ENCODE assay signal across 8 mouse cellular contexts in genomic region chr19:5793917-5794770, GRCm38 (mm10). TPM values are rescaled to one million over a fixed set of nuclear protein-coding genes. Genes with fewer than 3 reads are reported as not detected.
DNase-seq lines count a peak whose midpoint lies in the region; ATAC-seq and TF ChIP-seq lines count a peak whose summit lies in the region.
"Not testable (repeated sequence)": the region's sequence is repeated elsewhere in the genome, so short reads cannot be mapped to it uniquely, and the experiment has no call there.

No protein-coding gene starts in this region.

- not testable (repeated sequence) for TF ChIP-seq POLR2A in lung, adult 2 months (IDR thresholded peaks at IDR 0.05; ENCODE audit: borderline replicate concordance, extremely low read depth, low read depth, low read length)

- peak overlapping the region; percentile 14; the same call in 1 of the 2 replicates for H3K27ac ChIP-seq in embryonic facial prominence, embryonic 10.5 days (replicated peaks)
- peak overlapping the region; percentile 62 for H3K27ac ChIP-seq in hindbrain, embryonic 15.5 days (replicated peaks)
- not testable (repeated sequence) for H3K27ac ChIP-seq in neural tube, embryonic 11.5 days (ENCODE audit: low read depth, low read length)

- H3K4me3 ChIP-seq in embryonic facial prominence, embryonic 10.5 days = peak overlapping the region; percentile 69; the same call in 1 of the 2 replicates
- H3K4me3 ChIP-seq in hindbrain, embryonic 15.5 days; lung, adult 2 months (replicated peaks; ENCODE audit: extremely low read depth, low read depth, low read length); neural tube, embryonic 11.5 days (ENCODE audit: low read depth, low read length): not testable (repeated sequence)

- H3K4me1 ChIP-seq in embryonic facial prominence, embryonic 10.5 days = peaks cover 36% of the 10 kb centered on the region
- H3K4me1 ChIP-seq in hindbrain, embryonic 15.5 days (replicated peaks) = peaks cover 46% of the 10 kb centered on the region
- peaks cover 22% of the 10 kb centered on the region for H3K4me1 ChIP-seq in lung, adult 2 months (ENCODE audit: control insufficient read depth, insufficient read depth, low read length)
- H3K4me1 ChIP-seq in neural tube, embryonic 11.5 days (ENCODE audit: control insufficient read depth, insufficient read depth, low read length) = peaks cover 13% of the 10 kb centered on the region; the same call in 1 of the 2 replicates

- peak overlapping the region; percentile 92 for H3K4me2 ChIP-seq in hindbrain, embryonic 15.5 days
- not testable (repeated sequence) for H3K4me2 ChIP-seq in neural tube, embryonic 11.5 days (ENCODE audit: low read depth)

- ATAC-seq in granulocyte monocyte progenitor cell, adult 5-6 weeks (replicated peaks; ENCODE audit: poor library complexity, severe bottlenecking) = peak; percentile 20
- peak; percentile 50; the same call in 1 of the 2 replicates for ATAC-seq in hindbrain, embryonic 15.5 days (ENCODE audit: low FRiP score, low read depth)
- peak; percentile 33 for ATAC-seq in neural tube, embryonic 11.5 days (ENCODE audit: insufficient read depth, low FRiP score, low TSS enrichment)

- not testable (repeated sequence) for H3K9me3 ChIP-seq in embryonic facial prominence, embryonic 10.5 days; hindbrain, embryonic 15.5 days; neural tube, embryonic 11.5 days (ENCODE audit: control insufficient read depth, low read length)

- H3K27me3 ChIP-seq in embryonic facial prominence, embryonic 10.5 days (replicated peaks; ENCODE audit: low read depth, poor library complexity, severe bottlenecking); hindbrain, embryonic 15.5 days; neural tube, embryonic 11.5 days (ENCODE audit: control insufficient read depth, insufficient read depth, low read length): not testable (repeated sequence)

- 51% methylated on average over 7 of the region's 7 CpGs for WGBS in embryonic facial prominence, embryonic 10.5 days
- 24% methylated on average over 7 of the region's 7 CpGs for WGBS in hindbrain, embryonic 15.5 days
- 15% methylated on average over 7 of the region's 7 CpGs for WGBS in lung, adult 2 months
- WGBS in neural tube, embryonic 11.5 days = 46% methylated on average over 7 of the region's 7 CpGs

- DNase-seq in ZHBTc4 (ENCODE audit: low read depth, low spot score) = peak; percentile 71
- DNase-seq in embryonic facial prominence, embryonic 10.5 days (ENCODE audit: low spot score) = peak; percentile 32
- peak; percentile 35 for DNase-seq in layer of hippocampus, adult 11-12 months (ENCODE audit: low spot score)
- peak; percentile 46 for DNase-seq in lung, adult 2 months
- DNase-seq in neural tube, embryonic 11.5 days (ENCODE audit: low spot score) = peak; percentile 33
- peak; percentile 28 for DNase-seq in thymus, postnatal 0 days (ENCODE audit: low spot score)

- not testable (repeated sequence) for TF ChIP-seq CTCF in lung, adult 2 months (IDR thresholded peaks at IDR 0.05; ENCODE audit: insufficient read depth, low read length)

- H3K36me3 ChIP-seq in embryonic facial prominence, embryonic 10.5 days (replicated peaks) = peaks cover 46% of the 10 kb centered on the region
- peaks cover 37% of the 10 kb centered on the region for H3K36me3 ChIP-seq in hindbrain, embryonic 15.5 days
- H3K36me3 ChIP-seq in neural tube, embryonic 11.5 days (ENCODE audit: control insufficient read depth, insufficient read depth, low read length) = peaks cover 14% of the 10 kb centered on the region

- not testable (repeated sequence) for H3K9ac ChIP-seq in hindbrain, embryonic 15.5 days; neural tube, embryonic 11.5 days (ENCODE audit: low read length)

RNA-seq across cellular contexts. Expression of gene Scyl1, which starts 22.9 kb away (rescaled TPM):
- 72.0 and 74.9 TPM in 2 replicates for polyA plus RNA-seq in embryonic facial prominence, embryonic 10.5 days (2016; fragmentation: Nextera tagmentation; extraction: Ambion mirVana)
- 40.9 and 47.7 TPM in 2 replicates for total RNA-seq in granulocyte monocyte progenitor cell, adult 5-6 weeks (2014; fragmentation: Nextera tagmentation)
- 22.8 and 23.3 TPM in 2 replicates for total RNA-seq in granulocyte monocyte progenitor cell, adult 5-6 weeks (2017)
- 79.7 and 92.6 TPM in 2 replicates for polyA plus RNA-seq in hindbrain, embryonic 15.5 days (2015; fragmentation: Nextera tagmentation; extraction: Ambion mirVana)
- polyA plus RNA-seq in lung, adult 2 months (2012; rRNA removed) = 113 and 116 TPM in 2 replicates
- 63.9 and 67.4 TPM in 2 replicates for polyA plus RNA-seq in neural tube, embryonic 11.5 days (2014; fragmentation: Nextera tagmentation; extraction: Ambion mirVana)
- polyA plus RNA-seq in thymus, postnatal 0 days (2015; fragmentation: Nextera tagmentation; extraction: Ambion mirVana) = 38.0 and 40.9 TPM in 2 replicates

RNA-seq across cellular contexts. Expression of gene Ltbp3, which starts 53.4 kb away (rescaled TPM):
- 3.4 and 3.5 TPM in 2 replicates for polyA plus RNA-seq in embryonic facial prominence, embryonic 10.5 days (2016; fragmentation: Nextera tagmentation; extraction: Ambion mirVana)
- 1.8 and 16.0 TPM in 2 replicates for total RNA-seq in granulocyte monocyte progenitor cell, adult 5-6 weeks (2014; fragmentation: Nextera tagmentation)
- 3.7 and 3.9 TPM in 2 replicates for total RNA-seq in granulocyte monocyte progenitor cell, adult 5-6 weeks (2017)
- polyA plus RNA-seq in hindbrain, embryonic 15.5 days (2015; fragmentation: Nextera tagmentation; extraction: Ambion mirVana) = 15.2 and 17.2 TPM in 2 replicates
- 236 and 238 TPM in 2 replicates for polyA plus RNA-seq in lung, adult 2 months (2012; rRNA removed)
- polyA plus RNA-seq in neural tube, embryonic 11.5 days (2014; fragmentation: Nextera tagmentation; extraction: Ambion mirVana) = 5.2 and 9.7 TPM in 2 replicates
- 9.7 and 10.2 TPM in 2 replicates for polyA plus RNA-seq in thymus, postnatal 0 days (2015; fragmentation: Nextera tagmentation; extraction: Ambion mirVana)

Comparison
In these comparisons a context has a peak if more than half of its experiments do, and no peak if none do; other contexts are left out.
1. RNA of gene Ltbp3, which starts 53.4 kb away (polyA plus RNA-seq): 236 to 238 TPM in lung, adult 2 months; 15.2 to 17.2 TPM in hindbrain, embryonic 15.5 days, 9.7 to 10.2 TPM in thymus, postnatal 0 days, 5.2 to 9.7 TPM in neural tube, embryonic 11.5 days and 3.4 to 3.5 TPM in embryonic facial prominence, embryonic 10.5 days; every median in the first group is over 10 times any median in the second.
2. Peak in every context shown above with its lines, with median percentiles within 50 percentile points of each other: DNase-seq and ATAC-seq.